Mouse (Mus musculus) lung, postnatal 36 days (tissue): ENCODE results near the gene Sipa1l3.

Experiments
- DNase-seq: peaks from one replicate; pipeline ENCODE4 v3.0.0; 2022; ENCODE audit warnings: mixed read lengths

Sipa1l3 gene

DNA sequence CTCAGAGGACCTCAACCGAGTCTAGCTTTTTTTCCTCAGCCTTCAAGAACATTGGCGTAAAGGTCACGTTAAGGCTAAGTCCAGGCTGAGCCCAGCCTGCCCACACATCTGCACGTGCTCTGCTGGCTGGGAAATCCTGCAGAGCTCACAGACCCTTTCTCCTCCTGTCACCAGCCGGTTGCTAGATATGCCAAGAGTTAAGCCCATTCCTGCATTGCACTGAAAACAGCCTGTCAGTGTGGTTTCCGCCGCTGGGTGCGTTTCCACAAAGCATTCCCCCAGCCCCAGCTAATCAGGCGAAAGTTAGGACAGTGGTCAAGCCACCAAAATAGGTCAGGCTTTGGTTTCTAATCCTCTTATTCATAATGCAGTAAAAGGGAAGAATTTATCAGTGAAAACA lies 77.3 kb downstream of the Sipa1l3 start:
- DNase-seq = no peak

DNA sequence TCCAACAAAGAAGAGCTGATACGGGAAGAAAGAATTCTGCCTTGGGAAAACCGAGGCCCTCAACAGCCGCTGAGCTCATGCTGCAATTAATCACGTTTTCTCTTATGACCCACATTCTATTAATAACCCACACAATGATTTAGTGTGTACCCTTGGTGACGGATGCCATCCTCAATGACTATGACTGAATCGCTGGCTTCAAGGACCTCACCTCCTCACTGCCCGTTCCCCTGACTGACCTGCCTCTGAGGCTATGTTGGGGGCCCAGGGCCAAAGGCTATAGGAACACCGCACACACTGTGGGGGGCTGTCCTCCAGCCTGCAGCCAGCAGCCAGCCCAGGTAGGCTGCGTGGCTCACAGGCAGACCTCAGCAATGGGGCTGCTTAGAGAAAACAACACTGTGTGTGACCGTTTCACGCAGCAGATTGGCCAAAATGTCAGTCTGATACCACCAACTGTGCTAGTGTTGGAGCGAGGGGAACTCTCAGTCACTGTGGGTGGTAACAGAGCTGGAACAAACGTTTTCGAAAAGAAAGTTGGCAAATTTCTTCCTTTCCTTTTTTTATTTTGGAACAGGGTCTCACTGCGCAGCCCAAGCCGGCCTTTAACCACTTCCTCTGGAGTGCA lies 79.7 kb downstream of the Sipa1l3 start:
- DNase-seq = no peak

DNA sequence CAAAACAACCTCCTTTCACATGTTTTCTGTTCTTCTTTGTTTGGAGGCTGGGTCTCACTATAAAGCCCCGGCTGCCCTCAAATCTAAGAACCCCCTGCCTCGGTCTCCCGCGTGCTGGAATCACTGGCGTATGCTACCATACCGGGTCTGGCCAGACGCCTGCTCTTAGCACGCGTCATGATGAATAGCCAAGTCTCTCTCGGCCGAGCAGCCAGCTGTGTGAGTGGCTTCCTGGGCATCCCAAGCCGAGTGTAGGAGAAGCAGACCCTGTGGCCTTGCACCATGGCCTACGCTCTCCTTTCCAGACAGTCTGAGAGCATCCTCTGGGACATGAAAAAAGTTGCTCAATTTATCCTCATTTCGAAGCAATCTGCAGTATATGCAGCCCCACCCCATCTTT lies 80.2 kb downstream of the Sipa1l3 start:
- DNase-seq = no peak

DNA sequence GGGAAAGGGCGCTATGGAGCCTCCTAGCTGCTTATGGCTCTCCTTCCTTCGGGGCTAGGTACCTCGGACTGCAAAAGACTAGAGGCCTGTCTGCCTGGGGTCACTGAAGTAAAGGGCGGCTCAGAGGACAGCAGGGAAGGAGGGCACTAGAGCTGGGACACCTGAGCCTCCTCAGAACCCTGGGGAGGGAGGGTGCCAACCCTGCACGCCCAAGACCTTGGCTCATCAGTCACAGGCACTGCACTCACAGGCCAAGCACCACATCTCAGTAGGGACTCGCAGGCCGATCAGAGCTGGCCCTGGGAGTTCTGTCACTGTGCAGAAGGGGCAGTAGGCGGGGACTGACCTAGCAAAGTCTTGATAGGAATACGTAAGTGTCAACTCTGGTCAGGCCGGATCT lies 81.4 kb downstream of the Sipa1l3 start:
- DNase-seq = no peak

DNA sequence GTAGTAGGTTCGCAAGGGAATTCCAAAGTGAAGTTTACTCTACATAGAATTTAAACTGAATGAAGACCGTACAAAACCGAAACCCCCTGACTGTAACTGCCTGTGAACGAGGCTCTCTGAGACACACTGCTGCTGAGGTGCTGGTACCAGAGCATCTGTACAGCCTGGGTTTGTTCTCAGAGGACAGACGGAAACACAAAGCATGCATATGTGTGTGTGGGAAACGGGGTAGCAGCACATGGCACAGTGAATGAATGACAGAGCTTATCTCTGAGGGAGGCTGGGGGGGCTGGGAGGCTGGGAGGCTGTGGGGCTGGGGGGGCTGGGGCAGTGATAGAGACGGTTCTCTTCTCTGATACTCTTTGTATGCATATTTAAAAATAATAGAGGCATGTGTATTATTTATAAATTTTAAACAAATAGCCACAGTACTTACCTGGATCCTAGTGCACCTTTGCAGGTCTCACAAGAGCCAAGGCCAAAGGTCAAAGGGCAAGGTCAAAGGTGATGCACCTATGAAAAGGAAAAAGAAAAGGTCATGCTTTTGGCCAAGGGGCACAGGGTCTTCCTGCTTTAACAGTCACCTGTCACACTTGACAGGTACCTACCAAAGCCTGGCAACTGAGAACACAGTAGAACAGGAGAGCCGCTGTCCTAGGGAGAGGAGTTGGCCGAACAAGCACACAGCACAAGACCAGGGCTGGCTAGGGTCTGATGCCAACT lies 84.0 kb downstream of the Sipa1l3 start:
- DNase-seq = no peak

DNA sequence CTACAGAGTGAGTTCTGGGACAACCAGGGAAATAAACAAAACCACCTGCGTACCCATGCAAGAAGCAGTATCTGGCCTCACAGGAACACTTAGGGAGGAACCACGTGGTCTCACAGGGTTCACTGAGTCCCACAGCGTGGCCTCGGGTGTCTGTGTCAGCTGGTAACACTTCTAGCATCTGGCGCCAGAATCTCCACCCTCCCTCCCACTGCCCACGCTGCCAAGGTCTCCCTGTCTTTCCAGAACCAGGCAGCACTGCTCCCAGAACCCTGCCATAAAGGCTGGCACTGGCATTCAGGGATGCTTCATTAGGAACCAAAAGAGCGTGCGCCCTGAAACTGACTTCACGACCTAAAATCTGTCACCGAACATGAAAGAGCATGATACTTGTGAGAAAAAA lies 84.7 kb downstream of the Sipa1l3 start:
- no peak for DNase-seq

DNA sequence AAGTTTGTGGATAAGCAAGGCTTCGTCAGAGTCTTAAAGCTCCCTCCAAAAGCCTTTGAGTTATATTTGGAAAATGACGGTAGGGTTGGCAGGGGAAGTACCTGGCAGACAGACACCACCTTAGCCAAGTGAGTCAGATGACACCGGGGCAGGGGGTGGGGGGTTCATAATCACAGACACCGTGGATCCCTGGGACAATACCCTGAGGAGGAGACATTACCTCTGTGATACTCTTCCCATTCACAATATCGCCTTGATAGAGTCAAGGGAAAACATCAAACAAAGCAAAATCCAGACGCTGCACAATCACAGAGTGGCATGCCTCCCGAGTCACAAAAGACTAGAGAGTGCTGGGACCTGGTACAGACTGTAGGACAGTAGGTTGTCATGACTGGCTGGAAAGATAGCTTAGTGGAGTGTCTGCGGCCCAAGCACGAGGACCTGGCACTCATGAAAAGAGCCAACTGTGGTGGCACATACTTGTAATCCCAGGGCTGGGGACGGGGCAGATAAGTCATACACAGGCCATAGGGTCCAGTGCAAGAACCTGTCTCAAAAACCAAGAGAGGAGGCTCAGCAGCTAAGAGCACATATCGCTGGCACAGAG lies 85.4 kb downstream of the Sipa1l3 start:
- no peak for DNase-seq

DNA sequence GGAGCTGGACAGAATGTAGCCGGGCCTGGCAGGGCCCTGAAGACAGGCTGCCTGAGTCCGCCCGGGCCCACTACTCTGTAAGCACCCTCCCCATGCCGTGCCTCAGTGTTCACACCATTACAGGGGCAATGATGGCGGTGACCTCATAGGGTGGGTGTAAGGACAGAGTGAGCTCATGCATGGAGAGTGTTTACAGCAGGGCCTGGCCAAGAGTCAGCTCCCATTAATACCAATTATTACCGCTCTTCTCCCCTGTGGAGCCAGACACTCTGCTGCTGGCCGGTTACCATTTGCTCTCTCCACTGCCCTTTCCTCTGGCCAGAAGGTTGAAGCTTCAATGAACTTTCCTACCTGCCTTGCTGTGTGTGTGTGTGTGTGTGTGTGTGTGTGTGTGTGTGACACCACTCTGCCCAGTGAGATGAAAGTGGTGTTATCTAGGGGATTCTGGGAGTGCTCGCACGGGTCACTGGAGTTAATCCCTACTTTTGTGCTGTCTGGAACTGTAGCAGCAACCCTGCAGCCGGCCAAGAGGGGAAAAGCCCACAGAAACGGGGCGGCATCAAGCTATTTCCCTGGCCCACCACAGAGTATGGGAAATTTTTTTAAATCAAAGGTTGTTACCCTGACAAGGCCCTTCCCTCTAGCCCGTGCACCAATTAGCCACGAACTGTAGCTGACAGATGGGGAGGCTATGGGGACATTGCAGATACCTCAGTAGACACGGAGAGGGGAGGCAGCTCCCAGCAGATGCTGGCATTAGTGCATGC lies 86.1 kb downstream of the Sipa1l3 start:
- DNase-seq = no peak

DNA sequence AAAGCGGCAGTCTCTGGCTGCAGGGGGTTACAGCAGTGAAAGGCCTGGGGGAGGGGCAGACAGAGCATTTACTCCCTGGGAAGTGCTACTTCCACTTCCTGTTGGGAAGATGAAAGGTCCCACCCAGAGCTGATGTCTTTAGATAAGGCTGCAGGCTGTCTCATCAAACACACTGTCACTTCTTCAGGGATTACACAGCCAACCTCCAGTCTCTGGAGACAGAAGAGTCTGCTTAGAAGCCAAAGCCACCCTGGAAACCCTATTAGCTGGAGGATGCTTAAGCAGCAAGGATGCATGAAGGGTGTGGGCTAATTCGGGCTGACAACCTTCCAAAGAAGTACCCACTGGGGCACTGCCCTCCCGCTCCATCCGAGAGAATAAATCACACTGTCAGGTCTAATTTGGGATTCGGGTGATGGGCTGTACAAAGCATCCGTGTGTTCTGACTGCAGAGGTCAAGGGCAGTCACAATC lies 87.7 kb downstream of the Sipa1l3 start:
- peak; percentile 57 for DNase-seq

DNA sequence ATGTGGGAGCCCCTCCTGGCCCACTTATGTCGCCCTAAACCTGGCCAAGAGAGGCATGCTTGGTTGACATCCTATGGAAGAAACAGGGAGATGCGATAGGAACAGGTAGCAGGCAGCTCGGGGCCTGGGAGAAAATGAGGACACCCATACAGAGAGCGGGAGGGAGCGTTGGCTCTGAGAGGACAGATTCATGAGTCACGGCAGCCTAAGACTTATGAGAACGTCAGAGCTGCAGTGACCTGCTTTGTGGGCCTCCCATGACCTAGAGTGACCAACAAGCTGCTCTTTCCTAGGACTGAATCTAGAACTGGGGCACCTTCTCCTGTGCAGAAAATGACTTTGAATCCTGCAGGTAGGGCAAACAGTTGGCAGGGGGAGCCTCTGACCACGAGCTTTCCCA lies 92.4 kb downstream of the Sipa1l3 start:
- DNase-seq = no peak

DNA sequence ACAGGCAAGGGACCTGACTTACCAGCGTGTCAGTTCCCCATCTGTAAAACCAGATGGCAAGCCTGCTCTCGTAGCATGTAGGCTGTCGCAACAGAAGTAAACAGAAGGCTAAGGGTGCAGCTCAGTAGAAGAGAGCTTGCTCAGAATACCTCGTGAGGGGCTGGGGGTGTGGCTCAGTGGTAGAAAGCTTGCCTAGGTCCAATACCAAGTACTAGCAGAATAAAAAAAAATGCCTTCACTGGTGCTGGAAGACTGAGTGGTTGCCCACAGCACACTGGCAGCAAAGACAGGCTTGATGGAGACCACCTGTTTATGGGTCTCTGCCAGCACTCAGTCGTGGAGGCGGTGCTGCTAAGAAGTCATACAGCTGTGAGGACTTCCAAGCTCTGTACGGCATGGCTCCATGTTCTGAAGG lies 93.0 kb downstream of the Sipa1l3 start:
- DNase-seq = peak; percentile 82

DNA sequence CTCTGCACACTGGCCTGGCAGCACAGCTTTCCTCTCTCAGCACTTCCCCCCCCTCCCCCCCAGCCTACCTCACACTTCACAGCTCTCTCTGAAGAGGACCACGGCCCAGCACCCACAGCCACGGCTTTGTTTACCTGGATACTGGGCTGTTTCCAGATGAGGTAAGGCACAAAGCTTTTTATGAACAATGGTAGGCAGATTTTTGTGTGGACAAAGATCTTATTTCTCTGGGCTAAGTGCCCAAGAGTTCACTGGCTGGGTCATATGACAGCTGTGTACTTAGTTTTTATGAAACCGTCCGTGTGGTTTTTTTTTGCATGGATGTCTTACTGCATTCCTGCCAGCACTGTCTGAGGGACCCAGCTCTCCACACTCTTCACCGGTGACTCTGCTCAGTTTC lies 93.8 kb downstream of the Sipa1l3 start:
- DNase-seq = peak; percentile 90

DNA sequence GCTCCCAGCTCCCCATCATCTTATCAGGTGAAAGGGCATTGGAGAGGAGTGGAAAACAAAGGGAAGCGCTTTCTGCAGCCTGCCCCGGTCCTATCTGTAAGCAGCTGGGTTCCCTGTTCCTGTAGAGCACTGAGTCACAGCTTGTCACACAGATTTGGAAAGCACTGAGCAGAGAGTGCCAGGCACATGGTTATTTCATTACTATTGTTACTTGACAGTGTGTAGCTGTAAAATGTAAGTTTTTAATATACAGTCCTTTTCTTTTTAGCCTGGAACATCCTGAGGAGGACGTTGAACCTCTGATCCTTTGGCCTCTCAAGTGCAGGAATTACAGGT lies 96.6 kb downstream of the Sipa1l3 start:
- no peak for DNase-seq

DNA sequence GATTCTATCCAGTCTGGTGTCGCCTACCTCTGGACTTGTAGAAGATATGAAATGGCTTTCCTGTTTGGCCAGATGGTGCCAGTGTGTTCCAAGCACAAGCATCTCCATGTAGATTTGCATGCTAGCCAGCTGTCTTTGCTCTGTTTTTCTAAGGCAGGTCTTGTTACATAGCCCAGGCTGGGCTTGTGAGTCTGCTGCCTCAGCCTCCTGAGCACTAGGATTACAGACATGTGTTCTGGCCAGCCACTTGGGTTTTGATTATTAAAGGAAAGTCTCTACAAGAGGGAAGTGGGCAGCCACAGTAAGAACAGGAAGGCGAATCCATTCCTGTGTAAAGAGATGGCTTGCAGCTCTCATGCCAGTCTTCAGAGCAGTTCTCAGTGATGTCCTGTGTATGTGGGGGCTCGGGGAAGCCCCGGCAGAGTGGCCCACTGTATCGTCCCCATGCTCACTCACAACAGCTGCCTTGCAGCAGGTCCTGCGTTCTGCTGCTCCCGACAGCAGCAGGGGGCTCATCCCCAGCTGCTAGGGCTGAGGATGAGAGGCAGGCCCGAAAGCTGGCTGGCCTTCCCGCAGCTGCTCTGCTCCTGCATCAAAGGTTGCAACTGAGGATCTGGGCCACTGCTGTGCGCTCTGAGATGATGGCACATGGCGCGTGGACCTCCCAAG lies 97.1 kb downstream of the Sipa1l3 start:
- DNase-seq = no peak

DNA sequence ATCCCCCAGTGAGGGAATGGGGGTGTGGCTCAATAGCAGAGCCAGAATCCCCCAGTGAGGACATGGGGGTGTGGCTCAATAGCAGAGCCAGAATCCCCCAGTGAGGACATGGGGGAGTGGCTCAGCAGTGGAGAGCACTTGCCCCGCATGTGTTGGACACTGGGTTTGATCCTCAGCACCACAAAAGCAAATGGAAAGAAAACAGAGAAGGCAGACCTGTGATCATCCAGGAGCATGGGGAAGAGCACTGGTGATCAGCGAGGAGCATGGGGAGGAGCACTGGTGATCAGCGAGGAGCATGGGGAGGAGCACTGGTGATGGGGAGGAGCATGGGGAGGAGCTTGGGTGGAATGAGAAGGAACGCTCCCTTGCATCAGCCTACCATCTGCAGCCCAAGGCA lies 98.6 kb downstream of the Sipa1l3 start:
- no peak for DNase-seq

DNA sequence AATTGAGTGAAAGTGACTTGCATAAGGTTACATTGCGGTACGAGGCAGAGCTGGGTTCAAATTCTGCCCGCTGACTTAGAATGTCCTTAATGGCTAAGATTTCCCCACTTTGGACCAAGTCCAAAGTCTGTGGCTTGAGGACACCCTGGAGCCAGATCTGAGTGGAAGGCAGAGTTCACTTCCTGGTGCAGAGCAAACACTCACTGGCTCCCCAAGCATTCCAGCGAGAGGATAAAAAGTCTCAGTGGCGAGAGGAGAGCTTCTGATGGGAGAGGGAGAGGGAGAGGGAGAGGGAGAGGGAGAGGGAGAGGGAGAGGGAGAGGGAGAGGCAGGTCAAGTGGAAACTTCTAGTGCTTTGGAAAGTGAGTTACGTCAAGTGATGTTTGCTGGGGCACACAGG lies 100.2 kb downstream of the Sipa1l3 start:
- DNase-seq = peak; percentile 86

DNA sequence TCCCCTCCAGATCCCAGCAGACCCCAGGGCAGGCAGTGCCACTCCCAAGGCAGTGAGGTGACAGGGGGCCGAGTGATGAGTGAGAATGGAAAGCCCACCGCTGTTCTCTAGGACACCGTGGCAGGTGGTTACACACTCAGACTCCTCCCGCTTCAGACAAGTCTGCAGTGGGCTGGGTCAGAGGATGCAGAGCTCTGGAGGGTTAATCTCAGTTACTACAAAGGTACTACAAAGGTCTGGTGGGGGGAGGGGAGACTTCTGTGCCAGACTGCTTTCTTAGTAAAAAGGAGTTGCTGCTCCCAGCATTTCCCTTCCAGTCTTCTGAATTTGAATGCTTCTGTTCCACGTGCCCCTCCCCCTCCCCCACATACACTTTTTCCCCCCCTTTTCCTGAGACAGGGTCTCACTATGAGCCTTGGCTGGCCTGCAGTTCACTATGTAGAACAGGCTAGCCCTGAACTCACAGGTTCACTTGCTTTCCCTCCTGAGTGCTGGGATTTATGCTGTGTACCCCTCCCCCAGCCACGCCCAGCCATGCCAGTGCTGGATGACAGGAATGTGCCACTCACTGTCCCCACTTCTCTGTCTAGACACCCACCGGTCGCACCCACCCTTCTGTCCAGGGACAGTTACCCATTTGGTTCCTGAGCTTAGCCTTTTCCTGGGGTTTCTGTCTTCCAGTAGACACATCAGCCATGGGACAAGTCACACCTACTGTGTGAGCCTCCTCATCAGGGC lies 100.9 kb downstream of the Sipa1l3 start:
- DNase-seq = peak; percentile 47

DNA sequence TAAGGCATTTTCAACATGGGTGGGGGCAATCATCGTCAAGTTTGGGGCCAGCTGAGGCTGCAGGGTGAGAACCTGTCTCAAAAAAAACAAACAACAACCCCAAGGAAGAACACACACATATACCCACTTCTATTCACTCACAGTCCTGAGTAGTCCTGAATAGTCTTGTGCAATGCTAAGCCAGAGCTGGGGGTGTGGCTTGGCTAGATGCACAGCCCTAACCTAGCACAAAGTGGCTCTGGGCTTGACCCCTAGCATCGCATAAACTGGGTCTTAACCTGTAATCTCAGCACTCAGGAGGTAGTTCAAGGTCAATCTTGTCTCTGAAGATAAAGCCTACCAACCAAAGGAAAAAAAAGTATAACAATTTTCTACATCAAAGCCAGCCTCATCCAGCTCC lies 101.5 kb downstream of the Sipa1l3 start:
- DNase-seq = peak; percentile 86

DNA sequence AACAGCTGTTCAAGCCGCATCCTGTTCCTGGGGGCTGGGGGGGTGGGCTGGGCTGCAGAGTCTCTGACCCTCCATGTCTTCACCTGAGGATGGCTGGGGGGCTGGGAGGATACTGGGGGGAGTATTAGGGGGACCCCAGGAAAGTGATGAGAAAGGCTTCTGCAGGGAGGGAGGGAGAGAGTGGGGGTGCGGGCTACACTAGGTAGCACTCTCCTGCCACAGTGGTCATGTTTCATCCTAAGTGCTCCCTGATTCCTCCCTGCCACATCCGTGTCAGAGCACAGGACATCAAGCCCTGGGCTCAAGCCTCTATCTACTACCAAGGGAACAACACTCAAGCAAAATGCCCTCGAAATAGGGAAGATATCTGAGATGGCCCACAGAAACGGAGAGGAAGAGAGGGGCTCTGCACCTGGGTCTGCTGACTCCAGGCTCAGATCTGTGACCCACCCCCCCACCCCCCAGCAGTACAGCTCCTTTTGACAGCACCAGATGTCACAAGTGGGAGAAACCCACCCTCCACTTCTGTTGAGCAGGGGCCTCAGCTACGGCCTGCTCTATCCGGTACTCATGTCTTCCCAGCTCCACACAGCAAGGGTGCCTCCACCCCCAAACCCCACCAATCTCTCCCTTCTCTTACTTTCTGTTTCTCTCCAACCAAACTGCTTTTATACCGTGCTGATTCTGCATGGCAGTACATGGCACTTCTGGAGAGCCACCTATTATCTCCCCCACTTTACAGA lies 106.4 kb downstream of the Sipa1l3 start:
- DNase-seq = no peak

DNA sequence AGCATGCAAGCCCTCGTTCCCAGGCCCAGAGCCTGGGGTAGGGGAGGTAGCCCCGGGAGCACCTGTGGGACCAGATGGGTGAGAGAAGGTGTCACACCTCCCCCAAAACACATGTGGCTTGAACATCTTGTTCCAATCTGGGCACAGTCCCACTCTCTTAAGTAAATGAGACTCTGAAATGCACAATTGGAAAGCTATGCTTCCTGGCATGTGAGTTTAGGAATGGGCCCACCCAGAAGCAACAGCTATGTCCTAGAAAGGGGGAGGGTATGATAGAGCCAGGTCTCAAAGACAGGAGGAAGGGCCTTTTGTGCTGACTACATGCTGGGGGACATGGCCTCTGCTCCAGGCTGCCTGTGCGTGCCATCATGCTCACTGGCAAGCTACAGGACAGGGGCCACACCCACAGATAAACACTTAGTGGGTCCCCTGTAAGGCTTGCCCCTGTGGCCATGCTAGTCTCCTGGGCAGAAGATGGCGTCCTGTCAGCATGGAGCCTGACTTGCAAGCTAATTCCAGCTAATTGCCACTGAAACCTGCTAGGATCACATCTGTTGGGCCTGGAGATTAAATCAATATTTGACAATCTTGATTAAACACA lies 107.1 kb downstream of the Sipa1l3 start:
- DNase-seq = no peak

DNA sequence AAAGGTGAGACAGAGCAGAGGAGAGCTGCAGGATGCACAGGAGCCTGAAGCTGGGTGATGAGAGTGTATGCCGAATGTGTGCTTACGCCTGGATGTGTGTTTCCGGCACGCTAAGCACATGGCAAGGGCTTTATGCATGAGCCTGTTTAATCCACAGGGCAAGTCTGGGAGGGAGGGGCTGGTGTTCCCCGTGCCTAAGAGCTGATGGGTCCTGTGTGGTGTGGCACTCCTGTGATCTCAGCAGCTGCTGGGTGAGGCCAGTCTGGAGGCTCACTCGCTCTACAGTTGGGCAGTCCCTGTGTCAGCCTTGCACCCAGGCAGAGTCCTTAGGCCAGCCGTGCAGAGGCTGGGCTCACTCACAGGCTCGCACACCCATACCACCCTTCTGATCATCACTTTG lies 108.0 kb downstream of the Sipa1l3 start:
- no peak for DNase-seq
